Mouse (Mus musculus): ENCODE measurements around the gene Tango2. TPM values are rescaled to one million over a fixed set of nuclear protein-coding genes. Genes with fewer than 3 reads are reported as not detected.

Gene Tango2
- total and polyA plus RNA-seq, 3 experiments = 42.8 to 87.0 (median 47.9) TPM

DNA sequence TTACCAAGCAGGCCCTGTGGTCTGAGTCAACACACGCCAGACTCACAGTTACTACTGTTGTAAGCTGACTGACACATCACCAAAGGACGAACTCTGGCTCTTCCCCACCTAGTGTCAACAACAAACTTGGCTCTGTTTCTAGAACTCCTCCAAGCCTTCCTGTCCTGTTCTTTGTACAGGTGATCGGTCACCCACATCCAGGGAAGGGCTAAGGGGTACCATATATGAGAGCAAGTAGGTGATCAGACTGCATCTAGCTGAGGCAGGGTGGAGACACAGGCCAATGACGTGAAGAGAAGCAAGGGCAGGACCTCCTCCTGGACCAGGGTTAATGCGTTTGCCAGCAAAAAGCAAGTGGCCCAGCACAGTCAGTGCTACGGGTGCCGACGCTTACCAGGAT, 6.3 kb downstream of the Tango2 start:
- peaks cover 4% of the 10 kb centered on the region for H3K27me3 ChIP-seq (ENCODE audit: insufficient read depth, low read length)
- peak overlapping the region; percentile 74 for H3K4me3 ChIP-seq (ENCODE audit: low read depth, low read length)
- DNase-seq (ENCODE audit: low spot score) (peak; percentile 22), ATAC-seq (ENCODE audit: extremely low read depth, insufficient number of reproducible peaks, low FRiP score, poor library complexity, severe bottlenecking) (no peak)
- H3K36me3 ChIP-seq (replicated peaks) = peaks cover 48% of the 10 kb centered on the region
- peaks cover 4% of the 10 kb centered on the region; the same call in 1 of the 2 replicates for H3K9me3 ChIP-seq (replicated peaks)
- TF ChIP-seq POLR2AphosphoS5 (IDR thresholded peaks at IDR 0.05; ENCODE audit: insufficient replicate concordance, low read depth, low read length) = no peak
- TF ChIP-seq TAL1 (conservative IDR thresholded peaks at IDR 0.05; ENCODE audit: low read depth, low read length) = no peak
- no peak for TF ChIP-seq CTCF (IDR thresholded peaks at IDR 0.05; ENCODE audit: low read depth, low read length)
- no peak for TF ChIP-seq GATA1 (IDR thresholded peaks at IDR 0.05; ENCODE audit: borderline replicate concordance, low read length)
- H3K4me1 ChIP-seq (ENCODE audit: insufficient read depth, low read depth, low read length) = peaks cover 64% of the 10 kb centered on the region

DNA sequence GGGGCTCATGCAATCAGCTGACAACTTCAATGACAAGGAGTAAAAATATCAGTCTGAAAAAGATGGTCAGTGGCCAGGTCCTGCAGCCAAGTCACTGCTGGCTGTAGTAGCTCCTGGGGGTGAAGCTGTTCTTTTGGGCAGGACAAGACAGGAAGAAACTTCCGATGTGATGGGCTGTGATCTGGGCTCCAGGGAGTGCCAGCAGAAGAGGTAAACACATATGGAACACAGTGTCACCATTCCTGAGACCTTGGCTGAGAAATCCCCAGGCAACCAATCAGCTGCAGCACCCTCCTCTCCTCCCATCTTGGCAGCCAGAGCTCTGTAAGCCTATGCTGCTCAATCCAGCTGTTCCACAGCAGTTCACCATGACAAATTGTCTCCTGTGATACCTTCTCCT, 8.0 kb downstream of the Tango2 start:
- peaks cover 68% of the 10 kb centered on the region for H3K4me1 ChIP-seq (ENCODE audit: insufficient read depth, low read depth, low read length)
- no peaks in the 10 kb centered on the region for H3K27me3 ChIP-seq (ENCODE audit: insufficient read depth, low read length)
- TF ChIP-seq POLR2AphosphoS5 (IDR thresholded peaks at IDR 0.05; ENCODE audit: insufficient replicate concordance, low read depth, low read length) (no peak), GATA1 (IDR thresholded peaks at IDR 0.05; ENCODE audit: borderline replicate concordance, low read length) (no peak), GATA2 (IDR thresholded peaks at IDR 0.05; ENCODE audit: borderline replicate concordance, low read depth, low read length) (no peak), CTCF (IDR thresholded peaks at IDR 0.05; ENCODE audit: low read depth, low read length) (no peak), TAL1 (conservative IDR thresholded peaks at IDR 0.05; ENCODE audit: low read depth, low read length) (no peak)
- peaks cover 66% of the 10 kb centered on the region for H3K36me3 ChIP-seq (replicated peaks)
- peaks cover 4% of the 10 kb centered on the region; the same call in 1 of the 2 replicates for H3K9me3 ChIP-seq (replicated peaks)
- DNase-seq (ENCODE audit: low spot score) (no peak), ATAC-seq (ENCODE audit: extremely low read depth, insufficient number of reproducible peaks, low FRiP score, poor library complexity, severe bottlenecking) (no peak)
- no peak overlapping the region for H3K4me3 ChIP-seq (ENCODE audit: low read depth, low read length)

DNA sequence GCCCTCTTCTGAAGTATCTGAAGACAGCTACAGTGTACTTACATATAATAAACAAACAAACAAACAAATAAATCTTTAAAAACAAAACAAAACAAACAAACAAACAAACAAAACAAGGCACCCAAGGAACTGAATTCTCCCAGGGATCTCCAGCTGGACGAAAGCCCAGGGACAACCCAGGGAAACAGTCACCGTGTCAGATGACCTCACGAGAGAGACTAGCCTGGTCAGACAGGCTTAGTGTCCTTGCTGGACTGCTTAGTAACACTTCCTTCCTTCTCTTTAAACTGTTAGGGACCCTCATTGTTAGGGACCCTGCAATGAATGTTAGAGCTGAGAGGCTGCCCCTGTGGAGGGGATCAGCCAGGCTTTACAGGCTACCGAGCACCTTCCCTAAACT, 10.6 kb downstream of the Tango2 start:
- no peak for DNase-seq (ENCODE audit: low spot score)
- no peaks in the 10 kb centered on the region for H3K27me3 ChIP-seq (ENCODE audit: insufficient read depth, low read length)
- H3K36me3 ChIP-seq (replicated peaks) = peaks cover 90% of the 10 kb centered on the region
- ATAC-seq (ENCODE audit: extremely low read depth, insufficient number of reproducible peaks, low FRiP score, poor library complexity, severe bottlenecking) = no peak
- TF ChIP-seq CTCF (IDR thresholded peaks at IDR 0.05; ENCODE audit: low read depth, low read length) (no peak), POLR2AphosphoS5 (IDR thresholded peaks at IDR 0.05; ENCODE audit: insufficient replicate concordance, low read depth, low read length) (no peak), GATA1 (IDR thresholded peaks at IDR 0.05; ENCODE audit: borderline replicate concordance, low read length) (no peak), GATA2 (IDR thresholded peaks at IDR 0.05; ENCODE audit: borderline replicate concordance, low read depth, low read length) (no peak)
- peaks cover 4% of the 10 kb centered on the region; the same call in 1 of the 2 replicates for H3K9me3 ChIP-seq (replicated peaks)
- peaks cover 55% of the 10 kb centered on the region for H3K4me1 ChIP-seq (ENCODE audit: insufficient read depth, low read depth, low read length)
- H3K4me3 ChIP-seq (ENCODE audit: low read depth, low read length) = no peak overlapping the region

DNA sequence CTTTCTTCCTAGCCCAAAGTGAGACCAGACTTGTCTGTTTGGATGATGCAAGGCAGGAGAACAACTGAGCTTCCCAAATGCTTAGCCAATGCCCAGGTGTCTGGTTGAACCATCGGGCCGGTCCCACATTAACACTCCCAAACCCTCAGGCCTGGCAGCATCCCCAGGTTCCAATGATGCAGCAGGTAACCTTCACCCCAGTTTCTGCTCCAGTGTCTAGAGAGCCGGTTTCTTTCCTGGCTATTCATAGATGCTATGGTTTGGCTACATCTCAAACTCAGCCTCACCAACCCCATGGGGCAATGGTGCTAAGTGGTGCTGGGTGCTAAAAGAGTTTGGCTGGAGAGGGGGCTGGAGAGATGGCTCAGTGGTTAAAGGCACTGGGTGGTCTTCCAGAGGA, 11.9 kb downstream of the Tango2 start:
- no peak overlapping the region for H3K4me3 ChIP-seq (ENCODE audit: low read depth, low read length)
- TF ChIP-seq POLR2AphosphoS5 (IDR thresholded peaks at IDR 0.05; ENCODE audit: insufficient replicate concordance, low read depth, low read length) (no peak), TAL1 (conservative IDR thresholded peaks at IDR 0.05; ENCODE audit: low read depth, low read length) (no peak), GATA2 (IDR thresholded peaks at IDR 0.05; ENCODE audit: borderline replicate concordance, low read depth, low read length) (no peak), GATA1 (IDR thresholded peaks at IDR 0.05; ENCODE audit: borderline replicate concordance, low read length) (no peak), CTCF (IDR thresholded peaks at IDR 0.05; ENCODE audit: low read depth, low read length) (no peak)
- no peaks in the 10 kb centered on the region for H3K27me3 ChIP-seq (ENCODE audit: insufficient read depth, low read length)
- H3K4me1 ChIP-seq (ENCODE audit: insufficient read depth, low read depth, low read length) = peaks cover 50% of the 10 kb centered on the region
- DNase-seq (ENCODE audit: low spot score) = no peak
- no peaks in the 10 kb centered on the region for H3K9me3 ChIP-seq (replicated peaks)
- peaks cover 94% of the 10 kb centered on the region for H3K36me3 ChIP-seq (replicated peaks)
- no peak for ATAC-seq (ENCODE audit: extremely low read depth, insufficient number of reproducible peaks, low FRiP score, poor library complexity, severe bottlenecking)

DNA sequence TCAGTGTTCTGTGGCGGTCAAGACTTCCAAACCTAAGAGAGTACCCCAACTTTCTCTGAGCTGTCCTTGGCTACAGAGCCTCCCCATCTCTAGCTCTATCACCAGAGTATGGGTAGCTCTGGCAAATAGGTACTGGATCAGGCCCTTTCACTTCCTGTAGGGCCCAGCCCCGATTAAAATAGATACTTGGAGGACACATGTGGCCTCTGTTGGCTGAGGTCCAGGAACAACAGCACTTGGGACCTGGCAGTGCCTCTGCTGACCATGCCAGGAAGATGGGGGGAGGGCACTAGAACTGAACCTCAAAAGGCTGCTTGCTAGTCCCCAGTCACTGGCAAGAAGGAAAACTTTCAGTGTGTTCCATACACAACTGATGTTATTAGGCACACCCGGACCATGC, 13.9 kb downstream of the Tango2 start:
- DNase-seq (ENCODE audit: low spot score) (no peak), ATAC-seq (ENCODE audit: extremely low read depth, insufficient number of reproducible peaks, low FRiP score, poor library complexity, severe bottlenecking) (no peak)
- peaks cover 96% of the 10 kb centered on the region for H3K36me3 ChIP-seq (replicated peaks)
- no peak overlapping the region for H3K4me3 ChIP-seq (ENCODE audit: low read depth, low read length)
- no peaks in the 10 kb centered on the region for H3K27me3 ChIP-seq (ENCODE audit: insufficient read depth, low read length)
- no peaks in the 10 kb centered on the region for H3K9me3 ChIP-seq (replicated peaks)
- H3K4me1 ChIP-seq (ENCODE audit: insufficient read depth, low read depth, low read length) = peaks cover 50% of the 10 kb centered on the region
- TF ChIP-seq GATA1 (IDR thresholded peaks at IDR 0.05; ENCODE audit: borderline replicate concordance, low read length) = no peak
- TF ChIP-seq POLR2AphosphoS5 (IDR thresholded peaks at IDR 0.05; ENCODE audit: insufficient replicate concordance, low read depth, low read length) = no peak
- TF ChIP-seq TAL1 (conservative IDR thresholded peaks at IDR 0.05; ENCODE audit: low read depth, low read length) = no peak
- TF ChIP-seq CTCF (IDR thresholded peaks at IDR 0.05; ENCODE audit: low read depth, low read length) = no peak
- no peak for TF ChIP-seq GATA2 (IDR thresholded peaks at IDR 0.05; ENCODE audit: borderline replicate concordance, low read depth, low read length)

DNA sequence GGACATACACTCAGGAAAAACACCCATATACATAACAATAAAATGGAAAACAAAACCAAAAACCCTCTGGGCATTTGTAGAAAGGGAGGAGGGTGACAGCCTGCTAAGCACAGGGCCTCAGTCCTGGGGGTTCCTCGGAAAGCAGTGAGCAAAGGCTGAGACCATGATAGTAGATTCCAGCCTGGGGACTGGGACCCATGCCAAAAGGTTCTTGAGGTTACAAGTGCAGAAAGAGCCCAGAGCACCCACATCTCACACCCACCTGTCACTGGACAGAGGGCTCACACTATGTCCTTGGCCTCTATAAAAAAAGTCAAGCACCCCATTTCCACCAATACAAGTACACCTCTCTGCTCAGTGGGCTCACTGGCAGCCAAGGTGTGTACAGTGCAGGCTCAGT, 19.4 kb downstream of the Tango2 start:
- Histone ChIP-seq H3K4me1 (ENCODE audit: insufficient read depth, low read depth, low read length) (peaks cover 44% of the 10 kb centered on the region), H3K9me3 (replicated peaks) (no peaks in the 10 kb centered on the region), H3K27me3 (ENCODE audit: insufficient read depth, low read length) (no peaks in the 10 kb centered on the region), H3K4me3 (ENCODE audit: low read depth, low read length) (no peak overlapping the region), H3K36me3 (replicated peaks) (peaks cover 94% of the 10 kb centered on the region)
- TF ChIP-seq CTCF (IDR thresholded peaks at IDR 0.05; ENCODE audit: low read depth, low read length) = no peak
- no peak for TF ChIP-seq GATA1 (IDR thresholded peaks at IDR 0.05; ENCODE audit: borderline replicate concordance, low read length)
- TF ChIP-seq POLR2AphosphoS5 (IDR thresholded peaks at IDR 0.05; ENCODE audit: insufficient replicate concordance, low read depth, low read length) = no peak
- no peak for TF ChIP-seq TAL1 (conservative IDR thresholded peaks at IDR 0.05; ENCODE audit: low read depth, low read length)
- no peak for TF ChIP-seq GATA2 (IDR thresholded peaks at IDR 0.05; ENCODE audit: borderline replicate concordance, low read depth, low read length)
- DNase-seq (ENCODE audit: low spot score) (no peak), ATAC-seq (ENCODE audit: extremely low read depth, insufficient number of reproducible peaks, low FRiP score, poor library complexity, severe bottlenecking) (no peak)

Measured in G1E (cell line).